Mouse (Mus musculus) heart, adult 2 months (tissue): Measurements from ENCODE around the gene Adamts7. TPM values are rescaled to one million over a fixed set of nuclear protein-coding genes. Genes with fewer than 3 reads are reported as not detected.

Experiments
- DNase-seq, 2 experiments: peaks; one replicate each; pipeline ENCODE4 v3.0.0; 2021
- H3K27ac ChIP-seq: fragments of 200-600 bp; 2 replicates; pipeline ENCODE4 v1.8.1; 2022
- H3K27me3 ChIP-seq: fragments of 200-500 bp; 2 replicates; pipeline ENCODE4 v1.6.1; 2012; ENCODE audit warnings: mild to moderate bottlenecking, low read length, inconsistent platforms, mixed read lengths; ENCODE audit not compliant: control insufficient read depth, insufficient read depth
- H3K36me3 ChIP-seq: fragments of 200-500 bp; 2 replicates; pipeline ENCODE4 v1.6.1; 2012; ENCODE audit warnings: low read length, inconsistent platforms; ENCODE audit not compliant: control insufficient read depth, insufficient read depth
- H3K4me1 ChIP-seq: fragments of 200-500 bp; 2 replicates; pipeline ENCODE4 v1.6.1; 2011; ENCODE audit warnings: low read length; ENCODE audit not compliant: control insufficient read depth, insufficient read depth
- H3K4me3 ChIP-seq: fragments of 200-600 bp; 2 replicates; pipeline ENCODE4 v1.8.1; 2022
- H3K79me2 ChIP-seq: fragments of 200-500 bp; replicated peaks from 2 replicates; pipeline ENCODE4 v1.6.1; 2012; ENCODE audit warnings: mild to moderate bottlenecking, inconsistent platforms, low read length, moderate library complexity, mixed read lengths; ENCODE audit not compliant: control insufficient read depth, insufficient read depth
- H3K9ac ChIP-seq: fragments of 200-500 bp; 2 replicates; pipeline ENCODE4 v1.6.1; 2012; ENCODE audit warnings: low read depth, mild to moderate bottlenecking, control low read depth, inconsistent platforms, low read length, mixed read lengths
- CTCF ChIP-seq: fragments of 200-600 bp; IDR thresholded peaks from 2 replicates; pipeline ENCODE4 v1.8.1; 2022; ENCODE audit warnings: antibody characterized with exemption, mild to moderate bottlenecking, moderate library complexity
- EP300 ChIP-seq: fragments of 200-500 bp; IDR thresholded peaks from 2 replicates; pipeline ENCODE4 v1.6.1; 2011; ENCODE audit warnings: low read depth, low read length, control low read depth; ENCODE audit not compliant: insufficient read depth
- POLR2A ChIP-seq: fragments of 200-500 bp; IDR thresholded peaks from 2 replicates; pipeline ENCODE4 v1.6.1; 2011; ENCODE audit warnings: mild to moderate bottlenecking, low read depth, low read length, control low read depth; ENCODE audit not compliant: insufficient read depth
- WGBS: fragments of 180-500 bp; shearing (Covaris S2); methylation state at CpG from one replicate; pipeline ENCODE4 v1.1.7; 2018; 5-methylcytosine and 5-hydroxymethylcytosine counted together
- intact Hi-C: fragments of 180-260 bp; cut with DNase I; formaldehyde crosslinking; loops from one replicate; pipeline ENCODE4 v1.15.1; 2025
- polyA plus RNA-seq: library from polyadenylated mRNA; depleted of rRNA; stranded (reverse); fragments of >200 nt; gene quantifications from 2 replicates; pipeline ENCODE4 v1.2.3, GENCODE M21; 2012
- total RNA-seq, 2 experiments: library from RNA; stranded (reverse); gene quantifications; 2 replicates each; pipeline ENCODE4 v1.2.3; 2021

Adamts7 gene
- total and polyA plus RNA-seq, 3 experiments, result 11.8 to 36.3 (median 14.5) TPM

- DNase-seq, result no peak
- whole genome bisulfite sequencing, result 67% methylated on average over 7 of the region's 7 CpGs
- no peak overlapping the region for H3K27ac ChIP-seq
- no peaks in the 10 kb centered on the region; the same call in 1 of the 2 replicates for H3K36me3 ChIP-seq
- no peak for TF ChIP-seq CTCF
- no peak for TF ChIP-seq EP300
- TF ChIP-seq POLR2A, result no peak
- H3K9ac ChIP-seq, result no peak overlapping the region
- H3K27me3 ChIP-seq, result no peaks in the 10 kb centered on the region
- no peak overlapping the region for H3K4me3 ChIP-seq
- intact Hi-C loops, result no loop called here
- H3K4me1 ChIP-seq, result peaks cover 5% of the 10 kb centered on the region
- H3K79me2 ChIP-seq, result no peaks in the 10 kb centered on the region; the same call in 1 of the 2 replicates
These were observed 84.4 kb downstream of the Adamts7 start for GRCm38 (mm10) chr9:90247316-90247715.

- Histone ChIP-seq H3K4me3 (no peak overlapping the region), H3K27me3 (no peaks in the 10 kb centered on the region), H3K9ac (no peak overlapping the region), H3K27ac (no peak overlapping the region), H3K36me3 (no peaks in the 10 kb centered on the region; the same call in 1 of the 2 replicates), H3K4me1 (peaks cover 5% of the 10 kb centered on the region), H3K79me2 (no peaks in the 10 kb centered on the region; the same call in 1 of the 2 replicates)
- no peak for DNase-seq
- 95% methylated on average over 7 of the region's 7 CpGs for WGBS
- intact Hi-C loops, result no loop called here
- TF ChIP-seq CTCF (no peak), POLR2A (no peak), EP300 (no peak)
These were observed 85.5 kb downstream of the Adamts7 start for GRCm38 (mm10) chr9:90248326-90248725.

- no peak overlapping the region for H3K9ac ChIP-seq
- no peak overlapping the region for H3K4me3 ChIP-seq
- no peaks in the 10 kb centered on the region; the same call in 1 of the 2 replicates for H3K36me3 ChIP-seq
- no peaks in the 10 kb centered on the region for H3K27me3 ChIP-seq
- no peak for TF ChIP-seq EP300
- no peak for TF ChIP-seq POLR2A
- no peak for TF ChIP-seq CTCF
- intact Hi-C loops, result no loop called here
- H3K4me1 ChIP-seq, result peaks cover 5% of the 10 kb centered on the region
- 95% methylated on average over 2 of the region's 2 CpGs for WGBS
- DNase-seq, result no peak
- no peak overlapping the region for H3K27ac ChIP-seq
- H3K79me2 ChIP-seq, result no peaks in the 10 kb centered on the region; the same call in none of the 2 replicates
These were observed 86.2 kb downstream of the Adamts7 start for GRCm38 (mm10) chr9:90249036-90249435.

- no peak for TF ChIP-seq CTCF
- no peak for TF ChIP-seq EP300
- TF ChIP-seq POLR2A, result no peak
- no peaks in the 10 kb centered on the region for H3K27me3 ChIP-seq
- no peak overlapping the region for H3K4me3 ChIP-seq
- intact Hi-C loops, result no loop called here
- H3K4me1 ChIP-seq, result peaks cover 5% of the 10 kb centered on the region
- no peaks in the 10 kb centered on the region; the same call in 1 of the 2 replicates for H3K36me3 ChIP-seq
- H3K27ac ChIP-seq, result no peak overlapping the region
- WGBS, result 52% methylated on average over 5 of the region's 5 CpGs
- H3K79me2 ChIP-seq, result no peaks in the 10 kb centered on the region; the same call in none of the 2 replicates
- no peak for DNase-seq
- H3K9ac ChIP-seq, result no peak overlapping the region
These were observed 87.4 kb downstream of the Adamts7 start for GRCm38 (mm10) chr9:90250141-90250775.

GRCm38 (mm10) chr9:90250964-90251750 is 88.3 kb downstream of the Adamts7 start:
- intact Hi-C loops, result no loop called here
- Histone ChIP-seq H3K27ac (no peak overlapping the region), H3K4me1 (peaks cover 5% of the 10 kb centered on the region)

More at GRCm38 (mm10) chr9:90250964-90251750, 88.3 kb downstream of the Adamts7 start:
- no peak for DNase-seq
- WGBS, result 74% methylated on average over 13 of the region's 13 CpGs
- no peak for TF ChIP-seq CTCF
- TF ChIP-seq POLR2A, result no peak
- no peak for TF ChIP-seq EP300
- no peak overlapping the region for H3K4me3 ChIP-seq
- H3K36me3 ChIP-seq, result no peaks in the 10 kb centered on the region; the same call in 1 of the 2 replicates
- H3K27me3 ChIP-seq, result no peaks in the 10 kb centered on the region
- no peak overlapping the region for H3K9ac ChIP-seq
- H3K79me2 ChIP-seq, result no peaks in the 10 kb centered on the region; the same call in none of the 2 replicates
